Comparison of ENCODE assay signal across 27 mouse cellular contexts in genomic region chr9:123386347-123386746, GRCm38 (mm10). TPM values are rescaled to one million over a fixed set of nuclear protein-coding genes. Genes with fewer than 3 reads are reported as not detected.
DNase-seq lines count a peak whose midpoint lies in the region; ATAC-seq lines count a peak whose summit lies in the region.
"Had no signal": no experiment of that assay in that cellular context is flagged by ENCODE, and none has a peak within 500 bp of the region (broad histone marks: within the 10 kb centered on the region; RNA-seq: fewer than 3 reads in every experiment).

No protein-coding gene starts in this region.

- no peak for ATAC-seq in midbrain, embryonic 13.5 days
- peak; percentile 90 for ATAC-seq in liver, embryonic 12.5 days
- peak; percentile 55 for ATAC-seq in megakaryocyte progenitor cell, adult 5-6 weeks (replicated peaks; ENCODE audit: poor library complexity)
- ATAC-seq: activated CD4-positive, CD25-positive, alpha-beta regulatory T cell, adult 4 months had no signal

- DNase-seq in midbrain, embryonic 10.5 days (ENCODE audit: low spot score) = peak; percentile 10
- DNase-seq in c-Kit-positive CD71-positive TER-119-positive erythroid progenitor cells, embryonic 14.5 days (ENCODE audit: low spot score) = peak; percentile 37
- no peak for DNase-seq in thymus, postnatal 14 days
- DNase-seq in left cerebral cortex, adult 18-20 months (ENCODE audit: low spot score in 2 of 2) = no peak
- DNase-seq: adrenal gland, adult 8-10 months; B cell, adult 2 months; cerebellum, adult 8-10 months; gastrocnemius, adult 2 months; kidney, adult 18-20 months; layer of hippocampus, adult 9-11 months; left cerebral cortex, postnatal 4 days; midbrain, embryonic 14.5 days; retina, postnatal 1 day; right cerebral cortex, postnatal 25 days; spleen, adult 18-20 months had no signal

- H3K36me3 ChIP-seq in midbrain, embryonic 10.5 days = peaks cover 22% of the 10 kb centered on the region
- peaks cover 23% of the 10 kb centered on the region for H3K36me3 ChIP-seq in midbrain, embryonic 13.5 days
- peaks cover 48% of the 10 kb centered on the region for H3K36me3 ChIP-seq in liver, embryonic 12.5 days

- peaks cover 27% of the 10 kb centered on the region for H3K4me1 ChIP-seq in midbrain, embryonic 10.5 days
- H3K4me1 ChIP-seq in midbrain, embryonic 13.5 days (replicated peaks) = peaks cover 25% of the 10 kb centered on the region
- peaks cover 12% of the 10 kb centered on the region for H3K4me1 ChIP-seq in liver, embryonic 12.5 days

- H3K4me3 ChIP-seq in midbrain, embryonic 10.5 days = no peak overlapping the region
- no peak overlapping the region for H3K4me3 ChIP-seq in midbrain, embryonic 13.5 days (replicated peaks)
- no peak overlapping the region for H3K4me3 ChIP-seq in liver, embryonic 12.5 days
- H3K4me3 ChIP-seq: embryonic facial prominence, embryonic 10.5 days; forebrain, embryonic 12.5 days; gastrocnemius, adult 2 months; limb, embryonic 15.5 days; neural tube, embryonic 13.5 days had no signal

- H3K27ac ChIP-seq in midbrain, embryonic 10.5 days (replicated peaks) = peak overlapping the region; percentile 83
- H3K27ac ChIP-seq in midbrain, embryonic 13.5 days = no peak overlapping the region
- H3K27ac ChIP-seq in liver, embryonic 12.5 days = no peak overlapping the region
- H3K27ac ChIP-seq: embryonic facial prominence, embryonic 10.5 days; macrophage had no signal

- H3K9me3 ChIP-seq in midbrain, embryonic 10.5 days (replicated peaks) = no peaks in the 10 kb centered on the region
- H3K9me3 ChIP-seq in midbrain, embryonic 13.5 days = no peaks in the 10 kb centered on the region
- no peaks in the 10 kb centered on the region for H3K9me3 ChIP-seq in liver, embryonic 12.5 days (replicated peaks)
- H3K9me3 ChIP-seq: embryonic facial prominence, embryonic 10.5 days; forebrain, embryonic 12.5 days; G1E; limb, embryonic 15.5 days; neural tube, embryonic 13.5 days had no signal

- no peak overlapping the region for H3K4me2 ChIP-seq in midbrain, embryonic 13.5 days (replicated peaks)
- H3K4me2 ChIP-seq in liver, embryonic 12.5 days = 0 out of 2 replicates have a peak overlapping the region, but pooled peaks have one; percentile 4
- H3K4me2 ChIP-seq: forebrain, embryonic 12.5 days; heart, embryonic 11.5 days; limb, embryonic 15.5 days; neural tube, embryonic 13.5 days had no signal

- 88% methylated on average over 3 of the region's 3 CpGs for WGBS in midbrain, embryonic 10.5 days
- 96% methylated on average over 3 of the region's 3 CpGs for WGBS in midbrain, embryonic 13.5 days
- 52% methylated on average over 3 of the region's 3 CpGs for WGBS in liver, embryonic 12.5 days (ENCODE audit: insufficient replicate concordance)

- no peak overlapping the region for H3K9ac ChIP-seq in midbrain, embryonic 13.5 days (replicated peaks)
- no peak overlapping the region for H3K9ac ChIP-seq in liver, embryonic 12.5 days
- H3K9ac ChIP-seq: forebrain, embryonic 12.5 days; limb, embryonic 15.5 days; neural tube, embryonic 13.5 days had no signal

- no peaks in the 10 kb centered on the region for H3K27me3 ChIP-seq in midbrain, embryonic 10.5 days (ENCODE audit: low read depth, poor library complexity, severe bottlenecking)
- no peaks in the 10 kb centered on the region for H3K27me3 ChIP-seq in midbrain, embryonic 13.5 days
- H3K27me3 ChIP-seq in liver, embryonic 12.5 days (replicated peaks) = no peaks in the 10 kb centered on the region
- H3K27me3 ChIP-seq: CH12.LX; forebrain, embryonic 12.5 days; limb, embryonic 15.5 days; neural tube, embryonic 13.5 days had no signal

RNA-seq across cellular contexts. Expression of gene Lars2, which starts 19.6 kb away (rescaled TPM):
- 584 and 607 TPM in 2 replicates for polyA plus RNA-seq in midbrain, embryonic 10.5 days (2016; fragmentation: Nextera tagmentation; extraction: Ambion mirVana)
- polyA plus RNA-seq in midbrain, embryonic 13.5 days (2015; fragmentation: Nextera tagmentation; extraction: Ambion mirVana) = 965 and 999 TPM in 2 replicates
- 788 and 796 TPM in 2 replicates for polyA plus RNA-seq in liver, embryonic 12.5 days (2016; fragmentation: Nextera tagmentation; extraction: Ambion mirVana)
- 2,738 and 2,770 TPM in 2 replicates for total RNA-seq in megakaryocyte progenitor cell, adult 5-6 weeks (2015)
- 25.5 and 35.7 TPM in 2 replicates for total RNA-seq in megakaryocyte progenitor cell, adult 5-6 weeks (2017)
- total RNA-seq in left cerebral cortex, adult 18-20 months (2021) = 10 to 100 TPM; 33.7 to 36.0 TPM

Comparison
In these comparisons a context has a peak if more than half of its experiments do, and no peak if none do; other contexts are left out.
1. DNase-seq: peak in midbrain, embryonic 10.5 days (single experiment) and c-Kit-positive CD71-positive TER-119-positive erythroid progenitor cells, embryonic 14.5 days (single experiment); none in thymus, postnatal 14 days (single experiment) and left cerebral cortex, adult 18-20 months (0 of 2).